Mouse (Mus musculus): ENCODE results near the gene Eml4. TPM values are rescaled to one million over a fixed set of nuclear protein-coding genes. Genes with fewer than 3 reads are reported as not detected.

Gene Eml4
- polyA plus RNA-seq, 1 experiment from 2014 or later, result 31.1 TPM

GRCm38 (mm10) chr17:83315476-83315875 lies 35.3 kb upstream of the Eml4 start:
- H3K4me1 ChIP-seq, result peaks cover 7% of the 10 kb centered on the region; the same call in 1 of the 2 replicates
- H3K9me3 ChIP-seq, result no peaks in the 10 kb centered on the region
- no peak overlapping the region for H3K4me2 ChIP-seq
- no peaks in the 10 kb centered on the region for H3K36me3 ChIP-seq
- H3K4me3 ChIP-seq (replicated peaks), result no peak overlapping the region
- no peak for ATAC-seq (ENCODE audit: insufficient read depth, low FRiP score, low read depth)
- 32% methylated on average over 4 of the region's 4 CpGs for WGBS
- no peak overlapping the region for H3K27ac ChIP-seq
- no peak overlapping the region for H3K9ac ChIP-seq
- no peaks in the 10 kb centered on the region for H3K27me3 ChIP-seq (replicated peaks)

DNA sequence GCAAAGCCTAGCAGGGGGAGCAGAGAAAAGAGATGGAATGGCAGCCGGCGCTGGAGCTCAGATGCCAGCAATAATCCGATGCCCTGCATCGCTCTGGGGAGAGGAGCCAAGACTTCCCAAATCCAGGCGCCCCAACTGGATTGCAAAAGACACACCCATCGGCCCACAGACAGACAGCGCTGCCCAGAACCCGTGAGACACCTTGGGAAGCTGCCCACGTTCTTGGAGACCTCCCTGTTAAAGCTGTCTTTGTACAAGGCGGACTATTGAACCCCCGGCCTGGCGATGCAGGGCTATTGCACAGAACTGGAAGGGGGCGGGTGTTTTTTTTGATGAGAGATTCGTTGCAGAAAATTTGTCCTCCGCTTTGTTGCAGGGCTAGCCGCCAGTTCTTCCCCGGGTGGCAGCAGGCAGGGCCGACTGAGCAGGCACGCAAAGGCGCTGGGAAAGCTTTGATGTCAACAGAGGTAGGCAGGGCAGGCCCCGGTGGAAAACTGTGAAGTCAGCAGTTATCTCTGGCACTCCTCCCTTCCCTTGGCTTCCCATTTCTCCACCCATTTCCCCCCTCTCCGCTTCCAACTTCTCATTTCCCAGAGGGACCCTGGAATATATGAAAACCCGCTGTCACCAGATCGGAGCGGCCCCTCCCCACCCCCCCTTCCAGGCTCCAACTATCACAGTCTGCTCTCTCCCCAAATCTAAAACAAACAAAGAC lies 28.0 kb upstream of the Eml4 start:
- peaks cover 18% of the 10 kb centered on the region for H3K4me1 ChIP-seq
- peak; percentile 67 for ATAC-seq (ENCODE audit: insufficient read depth, low FRiP score, low read depth)
- peak overlapping the region; percentile 58 for H3K4me2 ChIP-seq
- no peaks in the 10 kb centered on the region for H3K27me3 ChIP-seq (replicated peaks)
- 10% methylated on average over 25 of the region's 25 CpGs for WGBS
- H3K4me3 ChIP-seq (replicated peaks), result peak overlapping the region; percentile 26; the same call in 1 of the 2 replicates
- peak overlapping the region; percentile 73 for H3K27ac ChIP-seq
- H3K9ac ChIP-seq, result no peak overlapping the region
- no peaks in the 10 kb centered on the region for H3K9me3 ChIP-seq
- no peaks in the 10 kb centered on the region for H3K36me3 ChIP-seq

GRCm38 (mm10) chr17:83323410-83324268 lies 27.1 kb upstream of the Eml4 start:
- peak overlapping the region; percentile 73 for H3K27ac ChIP-seq
- no peaks in the 10 kb centered on the region for H3K9me3 ChIP-seq
- ATAC-seq (ENCODE audit: insufficient read depth, low FRiP score, low read depth), result peak; percentile 21; the same call in 1 of the 2 replicates
- H3K4me3 ChIP-seq (replicated peaks), result no peak overlapping the region
- peak overlapping the region; percentile 58 for H3K4me2 ChIP-seq
- no peak overlapping the region for H3K9ac ChIP-seq
- no peaks in the 10 kb centered on the region for H3K36me3 ChIP-seq
- H3K27me3 ChIP-seq (replicated peaks), result no peaks in the 10 kb centered on the region
- WGBS, result 40% methylated on average over 19 of the region's 19 CpGs
- H3K4me1 ChIP-seq, result peaks cover 18% of the 10 kb centered on the region

DNA sequence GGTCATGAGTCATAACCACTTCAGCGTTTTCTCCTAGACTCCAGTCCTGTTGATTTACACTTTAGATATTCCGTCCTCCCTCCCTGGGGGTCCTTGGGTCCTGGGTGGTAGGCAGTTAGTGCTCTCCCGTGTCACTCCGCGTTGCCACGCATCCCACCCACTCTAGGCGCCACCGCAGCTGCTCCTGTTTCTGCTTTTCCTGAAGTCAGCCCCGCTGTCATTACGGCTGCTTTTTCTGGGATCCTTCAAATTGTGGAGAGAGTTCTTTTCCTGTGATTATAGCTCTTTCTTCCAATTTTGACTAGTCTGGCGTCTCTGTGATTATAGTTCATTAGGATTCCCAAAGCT lies 26.5 kb upstream of the Eml4 start:
- ATAC-seq (ENCODE audit: insufficient read depth, low FRiP score, low read depth), result no peak
- no peak overlapping the region for H3K9ac ChIP-seq
- no peak overlapping the region for H3K4me2 ChIP-seq
- H3K4me3 ChIP-seq (replicated peaks), result no peak overlapping the region
- 80% methylated on average over 11 of the region's 11 CpGs for WGBS
- no peaks in the 10 kb centered on the region for H3K36me3 ChIP-seq
- H3K27ac ChIP-seq, result peak overlapping the region; percentile 73; the same call in 1 of the 2 replicates
- peaks cover 18% of the 10 kb centered on the region for H3K4me1 ChIP-seq
- H3K9me3 ChIP-seq, result no peaks in the 10 kb centered on the region
- H3K27me3 ChIP-seq (replicated peaks), result no peaks in the 10 kb centered on the region

- Histone ChIP-seq H3K9ac (no peak overlapping the region), H3K27me3 (replicated peaks) (no peaks in the 10 kb centered on the region), H3K4me2 (peak overlapping the region; percentile 40), H3K4me3 (replicated peaks) (peak overlapping the region; percentile 10; the same call in 1 of the 2 replicates), H3K4me1 (peaks cover 4% of the 10 kb centered on the region), H3K36me3 (no peaks in the 10 kb centered on the region), H3K9me3 (no peaks in the 10 kb centered on the region), H3K27ac (no peak overlapping the region)
- ATAC-seq (ENCODE audit: insufficient read depth, low FRiP score, low read depth), result no peak
- 38% methylated on average over 13 of the region's 13 CpGs for WGBS
These were observed 15.5 kb upstream of the Eml4 start for GRCm38 (mm10) chr17:83335183-83335584.

DNA sequence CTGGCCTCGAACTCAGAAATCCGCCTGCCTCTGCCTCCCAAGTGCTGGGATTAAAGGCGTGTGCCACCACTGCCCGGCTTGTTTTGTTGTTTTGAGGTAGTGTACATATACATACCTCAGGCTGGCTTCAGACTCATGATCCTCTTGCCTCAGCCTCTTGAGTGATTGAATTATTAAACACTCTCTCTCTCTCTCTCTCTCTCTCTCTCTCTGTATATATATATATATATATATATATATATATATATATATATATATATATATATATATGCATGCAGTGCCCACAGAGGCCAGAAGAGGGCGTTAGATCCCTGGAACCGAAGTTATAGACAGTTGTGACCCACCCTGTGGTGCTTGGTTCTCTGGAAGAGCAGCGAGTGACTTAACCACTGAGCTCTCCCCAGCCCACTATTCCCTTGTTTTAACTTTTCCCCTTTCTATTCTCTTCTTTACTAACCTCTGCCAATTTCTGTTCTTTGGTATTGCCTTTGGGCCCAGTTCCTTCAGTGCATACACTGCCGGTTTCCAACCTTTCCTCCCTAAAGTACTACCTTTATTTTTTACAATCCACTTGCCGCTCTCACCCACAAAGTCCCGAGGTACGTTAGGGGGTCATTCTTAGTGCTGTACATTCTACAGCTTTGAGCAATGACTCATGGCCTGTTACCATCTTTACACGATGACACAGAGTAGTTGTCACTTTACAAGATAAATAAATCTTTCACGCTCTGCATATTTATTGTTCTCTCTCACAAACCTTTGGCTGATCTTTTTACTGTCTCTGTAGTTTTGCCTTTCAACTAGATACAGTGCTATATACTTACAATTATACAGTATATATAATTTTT lies 13.5 kb upstream of the Eml4 start:
- Histone ChIP-seq H3K4me2 (no peak overlapping the region), H3K9me3 (no peaks in the 10 kb centered on the region), H3K4me3 (replicated peaks) (no peak overlapping the region), H3K36me3 (no peaks in the 10 kb centered on the region), H3K27me3 (replicated peaks) (no peaks in the 10 kb centered on the region), H3K9ac (no peak overlapping the region), H3K4me1 (no peaks in the 10 kb centered on the region), H3K27ac (no peak overlapping the region)
- ATAC-seq (ENCODE audit: insufficient read depth, low FRiP score, low read depth), result no peak
- 73% methylated on average over 13 of the region's 13 CpGs for WGBS

DNA sequence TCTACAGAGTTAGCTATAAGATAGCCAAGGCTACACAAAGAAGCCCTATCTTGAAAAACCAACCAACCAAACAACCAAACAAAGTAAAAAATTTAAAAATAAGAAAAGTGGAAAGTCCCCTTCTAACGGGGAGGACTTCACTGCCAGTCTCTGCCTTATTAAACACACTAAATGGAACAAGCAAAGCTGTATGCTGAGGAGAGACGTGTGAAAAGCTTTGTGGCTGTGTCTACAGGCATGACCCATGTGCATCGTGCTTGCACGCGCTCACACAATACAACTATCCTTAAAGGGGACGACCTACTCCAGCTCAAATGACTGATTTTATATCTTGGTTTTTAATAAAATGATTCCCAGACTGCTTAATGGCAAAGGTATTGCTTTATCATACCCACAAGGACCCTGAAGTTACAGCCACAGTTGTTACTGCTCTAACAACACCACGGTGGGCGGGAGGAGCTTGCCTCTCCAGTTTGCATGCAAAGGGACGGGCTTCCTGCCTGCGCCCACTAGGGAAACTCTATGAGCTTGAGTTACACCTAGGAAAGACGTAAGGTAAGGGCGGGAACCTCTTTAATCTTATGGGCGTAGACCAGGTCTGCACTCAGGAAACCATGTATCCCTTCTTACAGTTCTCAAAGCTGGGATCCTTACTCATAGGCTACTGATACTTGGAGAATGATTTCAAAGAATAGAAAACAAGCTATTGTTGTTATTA lies 11.2 kb upstream of the Eml4 start:
- H3K4me2 ChIP-seq, result no peak overlapping the region
- no peaks in the 10 kb centered on the region for H3K9me3 ChIP-seq
- no peak overlapping the region for H3K4me3 ChIP-seq (replicated peaks)
- H3K27ac ChIP-seq, result no peak overlapping the region
- WGBS, result 74% methylated on average over 13 of the region's 13 CpGs
- no peak overlapping the region for H3K9ac ChIP-seq
- H3K36me3 ChIP-seq, result no peaks in the 10 kb centered on the region
- ATAC-seq (ENCODE audit: insufficient read depth, low FRiP score, low read depth), result 0 out of 2 replicates have a peak, but pooled peaks have one; percentile 50
- H3K4me1 ChIP-seq, result no peaks in the 10 kb centered on the region
- H3K27me3 ChIP-seq (replicated peaks), result no peaks in the 10 kb centered on the region

- whole genome bisulfite sequencing, result 46% methylated on average over 16 of the region's 16 CpGs
- H3K4me1 ChIP-seq, result no peaks in the 10 kb centered on the region
- no peaks in the 10 kb centered on the region for H3K36me3 ChIP-seq
- H3K9me3 ChIP-seq, result no peaks in the 10 kb centered on the region
- no peak overlapping the region for H3K9ac ChIP-seq
- H3K4me3 ChIP-seq (replicated peaks), result no peak overlapping the region
- H3K4me2 ChIP-seq, result no peak overlapping the region
- no peak overlapping the region for H3K27ac ChIP-seq
- ATAC-seq (ENCODE audit: insufficient read depth, low FRiP score, low read depth), result no peak
- no peaks in the 10 kb centered on the region for H3K27me3 ChIP-seq (replicated peaks)
These were observed 9.7 kb upstream of the Eml4 start for GRCm38 (mm10) chr17:83340895-83341524.

GRCm38 (mm10) chr17:83344226-83344625 lies 6.5 kb upstream of the Eml4 start:
- Histone ChIP-seq H3K36me3 (no peaks in the 10 kb centered on the region), H3K9me3 (no peaks in the 10 kb centered on the region), H3K4me2 (no peak overlapping the region), H3K27me3 (replicated peaks) (no peaks in the 10 kb centered on the region), H3K27ac (no peak overlapping the region), H3K4me1 (no peaks in the 10 kb centered on the region), H3K4me3 (replicated peaks) (no peak overlapping the region), H3K9ac (no peak overlapping the region)
- 78% methylated on average over 7 of the region's 7 CpGs for WGBS
- no peak for ATAC-seq (ENCODE audit: insufficient read depth, low FRiP score, low read depth)

GRCm38 (mm10) chr17:83348056-83348822 lies 2.5 kb upstream of the Eml4 start:
- H3K9me3 ChIP-seq, result no peaks in the 10 kb centered on the region
- H3K27me3 ChIP-seq (replicated peaks), result no peaks in the 10 kb centered on the region
- H3K4me3 ChIP-seq (replicated peaks), result no peak overlapping the region
- 70% methylated on average over 9 of the region's 9 CpGs for WGBS
- H3K4me1 ChIP-seq, result peaks cover 8% of the 10 kb centered on the region
- H3K36me3 ChIP-seq, result no peaks in the 10 kb centered on the region
- no peak overlapping the region for H3K9ac ChIP-seq
- no peak overlapping the region for H3K4me2 ChIP-seq
- H3K27ac ChIP-seq, result no peak overlapping the region
- ATAC-seq (ENCODE audit: insufficient read depth, low FRiP score, low read depth), result no peak

Measured in stomach, embryonic 15.5 days (tissue).